Mouse (Mus musculus): Measurements from ENCODE around the gene Galr2.
A peak's percentile ranks its signal among the peaks of the same experiment; 100 is the strongest.

DNA sequence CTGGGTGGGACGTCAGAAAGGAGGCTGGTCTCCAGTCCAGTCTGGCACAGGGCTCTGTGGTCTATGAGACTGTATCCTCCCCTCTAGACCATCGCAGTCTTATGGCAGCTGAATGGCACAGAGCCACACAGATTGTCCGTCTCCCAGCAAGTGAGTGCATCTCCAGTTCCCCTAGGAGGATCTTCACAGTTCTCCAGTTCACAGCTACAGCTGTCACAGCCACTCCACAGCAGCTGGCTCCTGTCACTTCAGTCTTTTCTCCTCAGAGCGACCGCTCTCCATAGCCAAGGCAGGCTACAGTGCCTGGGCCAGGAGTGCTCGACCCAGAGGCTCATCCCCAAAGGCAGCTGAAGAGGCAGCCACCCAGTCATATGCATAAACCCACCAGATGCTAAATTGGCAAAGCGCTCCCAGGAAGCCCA, 5.0 kb downstream of the Galr2 start:
- TF ChIP-seq CTCF (IDR thresholded peaks at IDR 0.05; ENCODE audit: extremely low read depth, insufficient read depth, low read length) (no peak), POLR2A (IDR thresholded peaks at IDR 0.05; ENCODE audit: extremely low read depth, insufficient read depth, low read length) (peak; percentile 8; the same call in 1 of the 2 replicates)
